Mouse (Mus musculus): ENCODE results near the gene Hpdl.

The Hpdl gene

GRCm38 (mm10) chr4:116799901-116800300 lies 21.6 kb downstream of the Hpdl start:
- in situ Hi-C loops (cut with MseI, MboI) = no loop called here

- in situ Hi-C loops (cut with MseI, MboI) = no loop called here
Measured at GRCm38 (mm10) chr4:116796442-116797110, 24.9 kb downstream of the Hpdl start.

GRCm38 (mm10) chr4:116794273-116794672 lies 27.2 kb downstream of the Hpdl start:
- in situ Hi-C loops (cut with MseI, MboI) = no loop called here

GRCm38 (mm10) chr4:116792453-116792852 lies 29.1 kb downstream of the Hpdl start:
- in situ Hi-C loops (cut with MseI, MboI) = no loop called here

- in situ Hi-C loops (cut with MseI, MboI) = loop anchor here (5.0 kb wide), 1 partner anchor 72 kb away; no protein-coding TSS in a partner anchor
Measured at GRCm38 (mm10) chr4:116788956-116789355, 32.6 kb downstream of the Hpdl start.

GRCm38 (mm10) chr4:116787985-116788760 lies 33.3 kb downstream of the Hpdl start:
- in situ Hi-C loops (cut with MseI, MboI) = loop anchor here (5.0 kb wide), 1 partner anchor 71 kb away; no protein-coding TSS in a partner anchor

GRCm38 (mm10) chr4:116786587-116786986 lies 34.9 kb downstream of the Hpdl start:
- in situ Hi-C loops (cut with MseI, MboI) = loop anchor here (5.0 kb wide), 1 partner anchor 69 kb away; no protein-coding TSS in a partner anchor

- in situ Hi-C loops (cut with MseI, MboI) = no loop called here
Measured at GRCm38 (mm10) chr4:116782171-116782570, 39.3 kb downstream of the Hpdl start.

GRCm38 (mm10) chr4:116781366-116781765 lies 40.1 kb downstream of the Hpdl start:
- in situ Hi-C loops (cut with MseI, MboI) = no loop called here

- in situ Hi-C loops (cut with MseI, MboI) = no loop called here
Measured at GRCm38 (mm10) chr4:116780541-116780940, 41.0 kb downstream of the Hpdl start.

GRCm38 (mm10) chr4:116777079-116777478 lies 44.4 kb downstream of the Hpdl start:
- in situ Hi-C loops (cut with MseI, MboI) = no loop called here

- in situ Hi-C loops (cut with MseI, MboI) = no loop called here
Measured at GRCm38 (mm10) chr4:116776391-116776790, 45.1 kb downstream of the Hpdl start.

Measured in mouse trophoblast stem cell (cell line).